Mouse (Mus musculus) kidney, postnatal 0 days (tissue): Measurements from ENCODE around the gene Capzb. TPM values are rescaled to one million over a fixed set of nuclear protein-coding genes. Genes with fewer than 3 reads are reported as not detected.

ENCODE experiments used
- ATAC-seq: fragments of 200-750 bp; cut with Nextera tagmentation; replicated peaks from 2 replicates; pipeline ENCODE4 v1.8.0; 2017; ENCODE audit warnings: low read depth, moderate number of reproducible peaks, moderate TSS enrichment, moderate library complexity; ENCODE audit not compliant: low FRiP score
- DNase-seq: peaks from one replicate; pipeline ENCODE4 v3.0.0-alpha.2; 2016; ENCODE audit warnings: low spot score
- H3K27ac ChIP-seq: fragments of 300-500 bp; sonication (generic); 2 replicates; pipeline ENCODE4 v1.5.1; 2014; ENCODE audit warnings: mild to moderate bottlenecking
- H3K27me3 ChIP-seq: fragments of 300-500 bp; sonication (generic); 2 replicates; pipeline ENCODE4 v1.6.1; 2014; ENCODE audit warnings: low read length, mixed read lengths; ENCODE audit not compliant: insufficient read depth
- H3K36me3 ChIP-seq: fragments of 300-500 bp; sonication (generic); 2 replicates; pipeline ENCODE4 v1.6.1; 2014; ENCODE audit warnings: low read length, mixed read lengths; ENCODE audit not compliant: insufficient read depth
- H3K4me1 ChIP-seq: fragments of 300-500 bp; sonication (generic); replicated peaks from 2 replicates; pipeline ENCODE4 v1.6.1; 2014; ENCODE audit warnings: antibody characterized with exemption, low read length, mixed read lengths; ENCODE audit not compliant: insufficient read depth
- H3K4me2 ChIP-seq: fragments of 300-500 bp; sonication (generic); 2 replicates; pipeline ENCODE4 v1.6.1; 2014; ENCODE audit warnings: mild to moderate bottlenecking, low read length, moderate library complexity, mixed read lengths
- H3K4me3 ChIP-seq: fragments of 300-500 bp; sonication (generic); replicated peaks from 2 replicates; pipeline ENCODE4 v1.5.1; 2014; ENCODE audit warnings: low read depth, low read length
- H3K9ac ChIP-seq: fragments of 300-500 bp; sonication (generic); 2 replicates; pipeline ENCODE4 v1.6.1; 2014; ENCODE audit warnings: low read depth, low read length
- H3K9me3 ChIP-seq: fragments of 300-500 bp; sonication (generic); replicated peaks from 2 replicates; pipeline ENCODE4 v1.6.1; 2016; ENCODE audit warnings: low read length, inconsistent platforms, mixed read lengths
- CTCF ChIP-seq: IDR thresholded peaks from 2 replicates; pipeline ENCODE4 v1.5.1; 2016; ENCODE audit warnings: antibody characterized with exemption, low read depth, mild to moderate bottlenecking, moderate library complexity
- WGBS: fragments of 180-500 bp; shearing (Covaris S2); extraction: QIAGEN DNeasy Blood & Tissue Kit; methylation state at CpG from one replicate; pipeline ENCODE4 v1.1.7; 2014; 5-methylcytosine and 5-hydroxymethylcytosine counted together
- polyA plus RNA-seq: library from polyadenylated mRNA; unstranded; fragments of >200 nt; fragmentation: Nextera tagmentation; extraction: Ambion mirVana; gene quantifications from 2 replicates; pipeline ENCODE4 v1.2.1, GENCODE M21; 2015

Capzb gene
- polyA plus RNA-seq, 1 experiment from 2014 or later, result 304 TPM

DNA sequence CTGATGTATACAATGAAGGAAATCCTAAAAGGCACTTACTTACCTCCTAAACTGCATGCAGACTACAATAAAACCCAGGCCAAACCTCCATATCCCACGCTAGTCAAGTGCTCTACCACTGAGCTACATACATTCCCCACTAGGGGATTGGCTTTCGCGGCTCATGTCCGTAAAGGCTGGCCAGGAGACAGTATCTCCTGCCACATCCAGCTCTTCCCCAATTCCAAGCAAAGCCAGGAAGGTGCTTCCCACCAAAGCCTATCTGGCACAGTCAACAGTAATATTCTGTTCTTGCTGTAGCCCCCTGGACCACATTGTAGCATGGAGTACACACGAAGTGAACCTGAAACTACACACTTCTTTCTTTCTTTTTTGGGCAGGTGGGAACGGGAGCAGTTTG, 117.0 kb downstream of the Capzb start:
- H3K27ac ChIP-seq, result no peak overlapping the region
- H3K9ac ChIP-seq, result peak overlapping the region; percentile 91
- peaks cover 11% of the 10 kb centered on the region; the same call in 1 of the 2 replicates for H3K4me1 ChIP-seq
- no peak for ATAC-seq
- no peaks in the 10 kb centered on the region for H3K9me3 ChIP-seq
- no peak for DNase-seq
- H3K4me2 ChIP-seq, result peak overlapping the region; percentile 96
- H3K27me3 ChIP-seq, result no peaks in the 10 kb centered on the region
- whole genome bisulfite sequencing, result 22% methylated on average over 6 of the region's 6 CpGs
- peak overlapping the region; percentile 91 for H3K4me3 ChIP-seq
- 0 out of 2 replicates have a peak, but pooled peaks cover 9% of the 10 kb centered on the region for H3K36me3 ChIP-seq
- peak; percentile 20; the same call in 1 of the 2 replicates for TF ChIP-seq CTCF

- Histone ChIP-seq H3K9ac (peak within 1 kb of the TSS; percentile 91), H3K27ac (peak within 1 kb of the TSS; percentile 92), H3K4me3 (peak within 1 kb of the TSS; percentile 91), H3K36me3 (0 out of 2 replicates have a peak, but pooled peaks cover 9% of the 10 kb centered on the region), H3K27me3 (no peaks in the 10 kb centered on the region), H3K4me2 (peak within 1 kb of the TSS; percentile 96), H3K4me1 (peaks cover 11% of the 10 kb centered on the region; the same call in 1 of the 2 replicates), H3K9me3 (no peaks in the 10 kb centered on the region)
- DNase-seq, result peak; percentile 95
- under 1% methylated on average over 57 of the region's 63 CpGs for WGBS
- TF ChIP-seq CTCF, result 0 out of 2 replicates have a peak, but pooled peaks have one; percentile 8
- peak; percentile 76 for ATAC-seq
These were observed 117.6 kb downstream of the Capzb start, which contains the start of the genes Pqlc2 and Akr7a5 for GRCm38 (mm10) chr4:139310171-139310898. Gene Pqlc2, minus strand, starts transcription at chr4:139310708. Gene Akr7a5, plus strand, starts transcription at chr4:139310744.

GRCm38 (mm10) chr4:139310899-139311701, 118.4 kb downstream of the Capzb start:
- Histone ChIP-seq H3K36me3 (0 out of 2 replicates have a peak, but pooled peaks cover 8% of the 10 kb centered on the region), H3K27me3 (no peaks in the 10 kb centered on the region), H3K4me1 (peaks cover 11% of the 10 kb centered on the region; the same call in 1 of the 2 replicates), H3K27ac (peak overlapping the region; percentile 92), H3K9me3 (no peaks in the 10 kb centered on the region), H3K4me3 (peak overlapping the region; percentile 91), H3K4me2 (peak overlapping the region; percentile 96), H3K9ac (peak overlapping the region; percentile 91)
- TF ChIP-seq CTCF, result no peak
- WGBS, result under 1% methylated on average over 53 of the region's 53 CpGs
- ATAC-seq (peak; percentile 68), DNase-seq (peak; percentile 53)

DNA sequence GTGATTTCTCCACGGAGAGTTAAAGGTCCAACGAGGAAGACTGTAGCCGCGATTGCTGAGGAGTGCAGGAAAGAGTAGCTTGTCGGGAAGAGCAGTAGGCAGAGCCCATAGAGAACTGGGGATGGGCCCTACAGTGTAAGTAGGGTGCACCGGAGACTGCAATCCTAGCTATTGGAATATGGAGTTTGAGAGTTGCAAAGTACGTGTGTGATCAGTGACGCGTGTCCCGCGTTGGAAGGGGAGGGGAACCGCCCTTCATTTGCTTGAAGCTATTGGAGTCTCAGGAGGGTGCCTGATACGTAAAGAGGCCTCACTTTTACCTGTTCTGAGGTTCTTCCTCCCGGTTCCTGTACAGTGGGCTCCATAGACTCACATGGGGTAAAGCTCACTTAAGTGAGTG, 119.0 kb downstream of the Capzb start:
- no peaks in the 10 kb centered on the region for H3K9me3 ChIP-seq
- no peaks in the 10 kb centered on the region for H3K27me3 ChIP-seq
- peak; percentile 26 for DNase-seq
- peak overlapping the region; percentile 96 for H3K4me2 ChIP-seq
- 12% methylated on average over 14 of the region's 14 CpGs for WGBS
- 0 out of 2 replicates have a peak, but pooled peaks cover 6% of the 10 kb centered on the region for H3K36me3 ChIP-seq
- peak overlapping the region; percentile 91 for H3K4me3 ChIP-seq
- H3K4me1 ChIP-seq, result peaks cover 11% of the 10 kb centered on the region; the same call in 1 of the 2 replicates
- peak; percentile 8; the same call in 1 of the 2 replicates for ATAC-seq
- H3K9ac ChIP-seq, result peak overlapping the region; percentile 91
- TF ChIP-seq CTCF, result no peak
- peak overlapping the region; percentile 65 for H3K27ac ChIP-seq

- Histone ChIP-seq H3K4me2 (0 out of 2 replicates have a peak overlapping the region, but pooled peaks have one; percentile 96), H3K27me3 (no peaks in the 10 kb centered on the region), H3K4me3 (no peak overlapping the region), H3K9me3 (no peaks in the 10 kb centered on the region), H3K9ac (no peak overlapping the region), H3K4me1 (peaks cover 11% of the 10 kb centered on the region; the same call in 1 of the 2 replicates), H3K27ac (no peak overlapping the region), H3K36me3 (0 out of 2 replicates have a peak, but pooled peaks cover 13% of the 10 kb centered on the region)
- DNase-seq (peak; percentile 71), ATAC-seq (no peak)
- peak; percentile 73 for TF ChIP-seq CTCF
- WGBS, result 69% methylated on average over 4 of the region's 4 CpGs
These were observed 119.9 kb downstream of the Capzb start for GRCm38 (mm10) chr4:139312632-139313031.

DNA sequence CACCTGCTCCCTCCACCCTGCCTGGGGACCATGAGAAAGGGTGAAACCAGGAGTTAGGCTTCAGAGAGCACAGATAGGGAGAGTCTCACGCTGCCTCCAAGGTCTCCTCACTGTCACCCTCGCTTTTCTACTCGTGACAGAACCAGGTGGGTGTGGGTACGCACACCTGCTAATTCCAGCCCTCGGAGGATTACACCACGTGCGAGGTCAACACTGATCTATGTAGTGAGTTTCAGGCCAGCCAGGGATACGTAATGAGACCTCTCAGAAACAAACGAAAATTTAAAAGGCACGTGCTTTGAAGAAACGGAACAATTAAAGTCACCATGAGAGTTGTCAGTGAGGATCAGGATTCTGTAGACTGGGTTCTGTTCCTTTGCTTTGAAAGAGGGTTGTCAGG, 125.8 kb downstream of the Capzb start:
- ATAC-seq (no peak), DNase-seq (no peak)
- no peak overlapping the region for H3K9ac ChIP-seq
- H3K27me3 ChIP-seq, result no peaks in the 10 kb centered on the region
- 0 out of 2 replicates have a peak, but pooled peaks cover 13% of the 10 kb centered on the region for H3K36me3 ChIP-seq
- H3K9me3 ChIP-seq, result no peaks in the 10 kb centered on the region
- no peak overlapping the region for H3K27ac ChIP-seq
- 90% methylated on average over 11 of the region's 11 CpGs for WGBS
- no peak overlapping the region for H3K4me3 ChIP-seq
- no peaks in the 10 kb centered on the region for H3K4me1 ChIP-seq
- no peak for TF ChIP-seq CTCF
- no peak overlapping the region for H3K4me2 ChIP-seq
